Mouse (Mus musculus): ENCODE measurements around the gene Top1. TPM values are rescaled to one million over a fixed set of nuclear protein-coding genes. Genes with fewer than 3 reads are reported as not detected.

Gene Top1
- 66.3 TPM for polyA plus RNA-seq (2017; shearing (Covaris generic))

GRCm38 (mm10) chr2:160645614-160646137, at the start of gene Top1:
Gene Top1, plus strand, starts transcription at chr2:160645888.

DNA sequence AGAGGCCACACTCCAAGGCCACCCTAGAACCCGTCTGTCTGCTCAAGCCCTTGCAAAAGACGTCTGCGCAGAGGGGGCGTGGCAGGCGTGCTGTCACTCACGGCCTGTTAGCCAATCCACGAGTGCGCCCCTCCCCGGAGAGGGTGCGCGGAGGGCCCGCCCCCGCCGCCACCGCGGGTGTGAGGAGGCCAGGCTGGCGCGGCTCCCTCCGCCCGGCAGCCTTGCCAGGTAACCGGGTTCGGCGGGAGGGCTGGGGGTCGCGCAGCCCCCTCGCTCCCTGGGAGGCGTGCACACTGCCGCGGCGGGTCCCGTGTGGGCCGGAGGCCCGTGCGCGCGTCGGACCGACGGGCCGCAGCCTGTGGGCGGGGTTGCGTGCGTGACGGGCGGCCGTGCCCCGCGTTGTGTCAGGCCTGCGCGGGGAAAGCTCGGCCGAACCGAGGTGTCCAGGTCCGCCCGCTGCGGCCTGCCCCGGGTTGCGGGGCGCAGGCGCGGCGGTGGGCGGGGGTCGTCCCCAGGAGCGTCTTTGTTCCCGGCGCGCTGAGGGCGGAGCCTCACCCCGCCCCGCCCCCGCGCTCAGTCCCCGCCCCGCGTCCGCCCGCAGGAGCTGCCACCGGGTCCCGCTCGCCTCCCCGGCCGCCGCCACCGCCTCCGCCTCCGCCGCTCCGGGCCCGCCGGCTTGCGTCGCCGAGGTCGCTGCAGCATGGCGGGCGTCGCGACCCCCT, 85.6 kb downstream of the Top1 start, which contains the start of gene Plcg1:
Gene Plcg1, plus strand, starts transcription at position 184 of the 722 bp plus-strand sequence.

Other genes starting within 250 kb of the Top1 start
- 209 TPM for gene Plcg1, start 85.4 kb downstream of the Top1 start, polyA plus RNA-seq (2017; shearing (Covaris generic))
- gene Zhx3, start 227.1 kb downstream of the Top1 start, polyA plus RNA-seq (2017; shearing (Covaris generic)), result 8.6 TPM
- 0.81 TPM for gene Lpin3, start 234.8 kb downstream of the Top1 start, polyA plus RNA-seq (2017; shearing (Covaris generic))